Mouse (Mus musculus) kidney, embryonic 15.5 days (tissue): ENCODE results near the gene Fam107b. TPM values are rescaled to one million over a fixed set of nuclear protein-coding genes. Genes with fewer than 3 reads are reported as not detected.

Experiments
- ATAC-seq: fragments of 200-750 bp; cut with Nextera tagmentation; replicated peaks from 2 replicates; pipeline ENCODE4 v1.8.0; 2017; ENCODE audit warnings: moderate TSS enrichment; ENCODE audit not compliant: low FRiP score
- H3K27ac ChIP-seq: fragments of 300-500 bp; sonication (generic); 2 replicates; pipeline ENCODE4 v1.5.1; 2015; ENCODE audit warnings: mild to moderate bottlenecking, inconsistent platforms
- H3K27me3 ChIP-seq: fragments of 300-500 bp; sonication (generic); 2 replicates; pipeline ENCODE4 v1.6.1; 2015; ENCODE audit warnings: inconsistent platforms
- H3K36me3 ChIP-seq: fragments of 300-500 bp; sonication (generic); 2 replicates; pipeline ENCODE4 v1.6.1; 2015; ENCODE audit warnings: inconsistent platforms
- H3K4me1 ChIP-seq: fragments of 300-500 bp; sonication (generic); 2 replicates; pipeline ENCODE4 v1.6.1; 2015; ENCODE audit warnings: inconsistent platforms
- H3K4me2 ChIP-seq: fragments of 300-500 bp; sonication (generic); 2 replicates; pipeline ENCODE4 v1.6.1; 2015; ENCODE audit warnings: moderate library complexity, mild to moderate bottlenecking, inconsistent platforms
- H3K4me3 ChIP-seq: fragments of 300-500 bp; sonication (generic); replicated peaks from 2 replicates; pipeline ENCODE4 v1.5.1; 2015; ENCODE audit warnings: mild to moderate bottlenecking, inconsistent platforms
- H3K9ac ChIP-seq: fragments of 300-500 bp; sonication (generic); 2 replicates; pipeline ENCODE4 v1.6.1; 2015; ENCODE audit warnings: mild to moderate bottlenecking, inconsistent platforms
- H3K9me3 ChIP-seq: fragments of 300-500 bp; sonication (generic); replicated peaks from 2 replicates; pipeline ENCODE4 v1.6.1; 2016; ENCODE audit warnings: inconsistent platforms
- WGBS: fragments of 180-500 bp; shearing (Covaris S2); methylation state at CpG from one replicate; pipeline ENCODE4 v1.1.7; 2015; ENCODE audit warnings: mixed read lengths; 5-methylcytosine and 5-hydroxymethylcytosine counted together
- polyA plus RNA-seq: library from polyadenylated mRNA; unstranded; fragments of >200 nt; fragmentation: Nextera tagmentation; extraction: Ambion mirVana; gene quantifications from 2 replicates; pipeline ENCODE4 v1.2.1, GENCODE M21; 2015

Fam107b gene
- polyA plus RNA-seq, 1 experiment from 2014 or later = 59.9 TPM

DNA sequence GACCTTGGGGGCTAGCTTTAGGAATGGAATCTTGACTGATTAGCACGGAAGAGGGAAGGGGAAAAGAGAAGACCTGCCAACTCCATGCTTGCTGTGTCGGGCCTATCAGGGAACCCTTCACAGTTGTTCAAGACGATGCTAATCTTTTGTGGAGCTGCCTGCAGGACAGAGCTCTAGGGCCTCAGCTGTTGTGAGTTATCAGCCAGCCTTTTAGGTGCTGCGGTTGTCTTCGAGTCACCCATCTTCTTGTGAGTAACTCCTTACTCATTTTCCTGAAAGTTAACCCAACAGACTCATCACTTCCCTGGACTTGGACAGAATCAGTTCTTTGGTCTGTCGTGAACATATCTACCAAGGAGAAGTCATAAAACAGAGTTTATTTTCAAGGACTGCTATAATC is 51.3 kb downstream of the Fam107b start:
- no peak overlapping the region for H3K4me2 ChIP-seq
- 0 out of 2 replicates have a peak, but pooled peaks cover 8% of the 10 kb centered on the region for H3K4me1 ChIP-seq
- no peaks in the 10 kb centered on the region for H3K36me3 ChIP-seq
- no peak overlapping the region for H3K4me3 ChIP-seq
- no peaks in the 10 kb centered on the region for H3K27me3 ChIP-seq
- 80% methylated on average over 6 of the region's 6 CpGs for WGBS
- H3K9me3 ChIP-seq = no peaks in the 10 kb centered on the region
- H3K27ac ChIP-seq = no peak overlapping the region
- ATAC-seq = no peak
- H3K9ac ChIP-seq = no peak overlapping the region

DNA sequence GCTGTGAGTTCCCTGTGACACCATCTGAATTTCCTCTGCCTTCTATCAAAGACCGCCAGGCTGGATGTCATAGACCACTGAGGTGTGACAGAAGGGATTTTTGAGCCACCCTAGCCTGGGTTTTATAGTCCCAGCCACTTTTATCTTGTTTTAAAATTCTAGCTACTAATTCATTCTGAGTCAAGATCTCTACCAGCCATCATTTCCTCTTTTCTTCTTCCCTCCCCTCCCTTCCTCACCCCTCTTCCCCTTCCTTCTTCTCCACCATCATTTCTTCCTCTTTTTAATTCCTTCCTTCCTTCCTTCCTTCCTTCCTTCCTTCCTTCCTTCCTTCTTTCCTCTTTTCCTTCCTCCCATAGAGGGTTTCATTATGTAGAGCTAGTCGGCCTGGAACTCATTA is 51.9 kb downstream of the Fam107b start:
- Histone ChIP-seq H3K9ac (no peak overlapping the region), H3K4me3 (no peak overlapping the region), H3K4me1 (0 out of 2 replicates have a peak, but pooled peaks cover 8% of the 10 kb centered on the region), H3K27me3 (no peaks in the 10 kb centered on the region), H3K27ac (no peak overlapping the region), H3K36me3 (no peaks in the 10 kb centered on the region), H3K4me2 (no peak overlapping the region), H3K9me3 (no peaks in the 10 kb centered on the region)
- WGBS = 73% methylated on average over 2 of the region's 2 CpGs
- no peak for ATAC-seq

DNA sequence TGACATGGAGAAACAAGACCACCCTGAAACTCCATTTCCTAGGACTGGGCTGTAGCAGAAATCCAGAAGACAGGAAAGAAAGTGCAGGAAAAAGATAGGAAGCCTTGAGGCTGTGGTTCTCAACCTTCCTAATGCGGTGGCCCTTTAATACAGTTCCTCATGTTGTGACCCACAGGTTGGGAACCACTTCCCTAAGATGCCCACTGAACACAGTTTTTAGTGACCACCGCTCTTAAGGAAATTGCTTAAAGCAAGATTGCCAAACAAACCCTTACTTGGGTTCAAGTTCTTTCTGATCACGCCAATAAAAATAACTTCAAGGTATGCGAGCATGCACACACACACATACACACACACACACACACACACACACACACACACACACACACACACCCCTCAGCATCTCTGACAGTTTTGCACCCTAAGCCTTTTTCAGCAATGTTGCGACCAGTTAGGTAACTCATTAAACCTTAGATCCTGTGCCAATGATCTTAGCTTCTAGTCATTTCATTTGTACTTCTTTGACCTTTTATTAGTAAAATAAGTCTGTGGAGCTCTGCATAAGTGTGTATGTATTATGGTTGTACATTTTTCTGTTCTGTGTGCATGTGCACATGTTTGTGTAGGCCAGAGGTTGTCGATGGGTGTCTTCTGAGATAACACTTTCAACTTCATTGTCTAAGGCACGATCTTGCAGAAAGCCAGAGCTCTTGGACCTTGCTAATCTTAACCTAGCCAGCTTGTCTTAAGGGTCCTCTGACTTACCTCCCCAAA is 53.1 kb downstream of the Fam107b start:
- Histone ChIP-seq H3K4me2 (no peak overlapping the region), H3K27me3 (no peaks in the 10 kb centered on the region), H3K9me3 (no peaks in the 10 kb centered on the region), H3K9ac (no peak overlapping the region), H3K36me3 (no peaks in the 10 kb centered on the region), H3K4me1 (0 out of 2 replicates have a peak, but pooled peaks cover 4% of the 10 kb centered on the region), H3K27ac (peak overlapping the region; percentile 18; the same call in 1 of the 2 replicates), H3K4me3 (no peak overlapping the region)
- WGBS = 85% methylated on average over 7 of the region's 7 CpGs
- no peak for ATAC-seq

DNA sequence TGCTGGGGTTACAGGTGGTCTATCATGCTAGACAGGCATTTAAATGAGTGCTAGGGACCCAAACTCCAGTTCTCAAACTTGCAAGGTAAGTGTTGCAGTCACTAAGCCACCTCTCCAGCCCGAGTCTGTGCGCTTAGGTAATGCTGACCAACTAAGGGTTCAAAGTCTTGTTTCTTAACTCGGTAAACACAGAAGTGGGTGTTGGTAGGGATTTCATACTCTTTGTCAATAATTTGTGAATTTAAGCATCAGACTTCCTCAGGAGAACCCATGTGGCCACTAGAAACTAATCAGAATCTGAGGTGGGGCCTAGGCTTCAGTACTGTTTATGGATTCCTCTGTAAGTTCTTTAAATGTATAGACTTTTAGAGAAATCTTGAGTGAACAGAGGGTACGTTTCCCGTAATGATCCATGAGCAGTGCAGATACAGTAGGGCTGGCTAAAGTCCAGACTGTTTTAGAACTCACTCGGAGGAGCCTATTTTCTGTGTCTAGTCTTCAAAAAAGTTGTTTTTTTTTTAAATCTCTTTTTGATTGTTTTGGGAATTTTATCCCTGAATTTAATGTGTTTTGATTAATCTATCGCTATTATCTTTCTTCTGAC is 53.8 kb downstream of the Fam107b start:
- no peak overlapping the region for H3K4me3 ChIP-seq
- 86% methylated on average over 7 of the region's 7 CpGs for WGBS
- no peaks in the 10 kb centered on the region for H3K36me3 ChIP-seq
- ATAC-seq = no peak
- H3K9ac ChIP-seq = no peak overlapping the region
- no peaks in the 10 kb centered on the region for H3K27me3 ChIP-seq
- H3K4me1 ChIP-seq = 0 out of 2 replicates have a peak, but pooled peaks cover 4% of the 10 kb centered on the region
- no peak overlapping the region for H3K4me2 ChIP-seq
- peak overlapping the region; percentile 18; the same call in 1 of the 2 replicates for H3K27ac ChIP-seq
- no peaks in the 10 kb centered on the region for H3K9me3 ChIP-seq

DNA sequence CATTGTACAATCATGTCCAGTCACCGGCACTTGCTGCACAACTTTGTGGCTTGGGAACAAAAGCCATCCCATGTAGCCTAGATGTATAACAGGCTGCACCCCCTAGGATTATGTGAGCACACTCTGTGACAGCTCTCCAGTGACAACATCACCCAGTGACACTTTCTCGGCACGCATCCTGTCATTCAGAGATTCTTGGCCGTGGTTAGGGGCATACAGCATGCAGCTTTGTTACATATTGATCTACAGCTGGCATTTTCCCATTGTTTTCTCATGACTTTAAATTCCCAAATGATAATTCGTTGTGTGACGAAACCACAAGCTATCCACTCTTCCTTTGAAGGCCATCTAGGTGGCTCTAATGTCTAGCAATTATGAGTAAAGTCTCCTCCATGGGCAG is 58.8 kb downstream of the Fam107b start:
- H3K36me3 ChIP-seq = no peaks in the 10 kb centered on the region
- no peak for ATAC-seq
- H3K27me3 ChIP-seq = no peaks in the 10 kb centered on the region
- no peak overlapping the region for H3K4me2 ChIP-seq
- whole genome bisulfite sequencing = 91% methylated on average over 6 of the region's 6 CpGs
- no peaks in the 10 kb centered on the region for H3K4me1 ChIP-seq
- H3K27ac ChIP-seq = no peak overlapping the region
- no peaks in the 10 kb centered on the region for H3K9me3 ChIP-seq
- H3K4me3 ChIP-seq = no peak overlapping the region
- H3K9ac ChIP-seq = no peak overlapping the region

DNA sequence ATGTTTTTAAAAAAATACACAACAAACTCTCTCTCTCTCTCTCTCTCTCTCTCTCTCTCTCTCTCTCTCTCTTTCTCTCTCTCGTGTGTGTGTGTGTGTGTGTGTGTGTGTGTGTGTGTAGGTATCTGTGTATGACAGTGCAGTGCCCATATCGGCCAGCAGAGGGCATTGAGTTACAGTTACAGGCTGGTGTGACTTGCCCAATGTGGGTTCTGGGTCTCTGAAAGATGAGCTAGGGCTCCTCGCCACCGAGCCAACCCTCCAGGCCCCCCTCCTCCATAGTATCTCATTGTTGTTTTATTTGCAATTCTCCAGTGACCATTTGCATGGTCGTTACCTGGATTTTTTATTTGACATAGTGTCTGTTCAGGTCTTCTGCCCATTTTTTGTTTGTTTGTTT is 59.5 kb downstream of the Fam107b start:
- Histone ChIP-seq H3K4me1 (no peaks in the 10 kb centered on the region), H3K9me3 (no peaks in the 10 kb centered on the region), H3K36me3 (no peaks in the 10 kb centered on the region), H3K4me2 (no peak overlapping the region), H3K27me3 (no peaks in the 10 kb centered on the region), H3K4me3 (no peak overlapping the region), H3K9ac (no peak overlapping the region), H3K27ac (no peak overlapping the region)
- ATAC-seq = no peak
- 86% methylated on average over 5 of the region's 5 CpGs for WGBS

DNA sequence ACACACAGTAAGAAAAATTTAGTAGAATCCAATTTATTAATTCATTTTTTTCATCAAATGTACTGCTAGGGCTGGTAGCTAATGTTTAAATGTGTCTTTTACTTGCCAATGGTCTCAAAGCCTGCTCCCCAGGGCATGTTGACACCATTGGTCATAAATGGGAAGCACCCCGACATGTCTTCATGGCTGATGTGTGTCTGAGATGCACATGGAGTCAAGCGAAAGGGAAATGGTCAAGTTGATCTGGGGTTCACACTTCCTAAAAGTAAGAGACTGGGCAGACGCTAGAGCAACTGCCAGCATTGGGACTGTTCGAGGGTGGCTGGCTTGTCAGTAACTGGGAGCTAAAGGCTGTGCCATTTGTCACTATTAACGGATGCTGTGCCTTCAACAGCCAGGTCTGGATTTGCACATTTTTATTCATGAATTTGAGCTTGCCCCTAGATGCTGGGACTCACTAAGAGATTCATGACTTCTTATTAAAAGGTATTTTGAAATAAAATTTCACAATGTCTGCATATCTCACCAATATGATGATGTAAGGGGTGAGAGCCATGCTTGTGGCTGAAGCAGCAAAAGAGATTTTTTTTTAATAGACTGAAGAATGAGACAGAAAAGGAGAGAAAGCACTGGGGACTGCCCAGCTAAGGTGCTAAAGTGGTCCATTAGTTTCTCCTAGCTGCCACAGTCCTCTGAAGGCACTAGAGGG is 60.6 kb downstream of the Fam107b start:
- H3K27ac ChIP-seq = no peak overlapping the region
- no peak overlapping the region for H3K4me3 ChIP-seq
- H3K36me3 ChIP-seq = no peaks in the 10 kb centered on the region
- H3K9ac ChIP-seq = no peak overlapping the region
- no peaks in the 10 kb centered on the region for H3K27me3 ChIP-seq
- no peaks in the 10 kb centered on the region for H3K4me1 ChIP-seq
- no peak for ATAC-seq
- H3K9me3 ChIP-seq = no peaks in the 10 kb centered on the region
- WGBS = 78% methylated on average over 5 of the region's 5 CpGs
- H3K4me2 ChIP-seq = no peak overlapping the region

DNA sequence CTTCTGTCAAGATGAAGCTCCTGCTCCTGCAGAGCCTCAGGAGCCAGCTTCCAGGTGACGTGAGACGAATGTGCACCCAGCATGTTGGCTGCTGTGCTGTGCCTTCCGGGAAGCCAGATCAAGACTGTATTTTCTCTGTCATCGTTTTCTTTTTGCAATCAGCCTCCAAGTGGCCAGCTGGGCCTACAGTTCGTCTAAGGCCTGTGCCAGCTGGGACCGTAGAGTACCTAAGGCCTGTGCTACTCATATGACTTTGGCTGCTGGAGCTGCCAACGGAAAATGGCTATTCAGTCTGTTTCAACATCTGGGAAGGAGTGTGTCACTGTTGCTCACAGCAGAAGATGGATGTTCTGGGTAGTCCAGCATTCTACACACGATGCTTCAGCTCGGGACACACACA is 62.8 kb downstream of the Fam107b start:
- WGBS = 80% methylated on average over 9 of the region's 9 CpGs
- Histone ChIP-seq H3K27me3 (no peaks in the 10 kb centered on the region), H3K9me3 (no peaks in the 10 kb centered on the region), H3K4me3 (no peak overlapping the region), H3K9ac (no peak overlapping the region), H3K4me2 (no peak overlapping the region), H3K27ac (no peak overlapping the region), H3K4me1 (no peaks in the 10 kb centered on the region), H3K36me3 (no peaks in the 10 kb centered on the region)
- ATAC-seq = no peak

DNA sequence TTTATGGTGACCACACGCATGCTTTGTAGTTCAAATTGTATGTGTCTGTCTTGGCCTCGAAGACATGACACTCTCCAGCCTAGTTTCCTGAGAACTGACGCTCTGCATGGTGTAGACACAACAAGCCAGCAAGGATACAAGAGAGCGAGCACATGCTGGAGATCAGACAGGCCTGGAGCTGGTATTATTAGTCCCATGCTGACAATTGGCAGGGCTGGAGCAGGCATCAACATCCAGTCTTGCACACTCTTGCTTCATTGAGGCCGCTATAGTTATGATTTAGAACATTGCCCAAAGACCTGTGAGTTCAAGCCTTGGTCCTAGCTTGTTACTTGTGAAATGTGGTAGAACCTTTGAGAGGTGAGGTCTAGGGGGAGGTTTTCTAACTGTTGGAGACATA is 66.5 kb downstream of the Fam107b start:
- H3K27me3 ChIP-seq = no peaks in the 10 kb centered on the region
- no peak overlapping the region for H3K4me2 ChIP-seq
- H3K36me3 ChIP-seq = no peaks in the 10 kb centered on the region
- no peaks in the 10 kb centered on the region for H3K9me3 ChIP-seq
- H3K4me1 ChIP-seq = no peaks in the 10 kb centered on the region
- ATAC-seq = no peak
- no peak overlapping the region for H3K27ac ChIP-seq
- H3K9ac ChIP-seq = no peak overlapping the region
- 87% methylated on average over 5 of the region's 5 CpGs for whole genome bisulfite sequencing
- H3K4me3 ChIP-seq = no peak overlapping the region

DNA sequence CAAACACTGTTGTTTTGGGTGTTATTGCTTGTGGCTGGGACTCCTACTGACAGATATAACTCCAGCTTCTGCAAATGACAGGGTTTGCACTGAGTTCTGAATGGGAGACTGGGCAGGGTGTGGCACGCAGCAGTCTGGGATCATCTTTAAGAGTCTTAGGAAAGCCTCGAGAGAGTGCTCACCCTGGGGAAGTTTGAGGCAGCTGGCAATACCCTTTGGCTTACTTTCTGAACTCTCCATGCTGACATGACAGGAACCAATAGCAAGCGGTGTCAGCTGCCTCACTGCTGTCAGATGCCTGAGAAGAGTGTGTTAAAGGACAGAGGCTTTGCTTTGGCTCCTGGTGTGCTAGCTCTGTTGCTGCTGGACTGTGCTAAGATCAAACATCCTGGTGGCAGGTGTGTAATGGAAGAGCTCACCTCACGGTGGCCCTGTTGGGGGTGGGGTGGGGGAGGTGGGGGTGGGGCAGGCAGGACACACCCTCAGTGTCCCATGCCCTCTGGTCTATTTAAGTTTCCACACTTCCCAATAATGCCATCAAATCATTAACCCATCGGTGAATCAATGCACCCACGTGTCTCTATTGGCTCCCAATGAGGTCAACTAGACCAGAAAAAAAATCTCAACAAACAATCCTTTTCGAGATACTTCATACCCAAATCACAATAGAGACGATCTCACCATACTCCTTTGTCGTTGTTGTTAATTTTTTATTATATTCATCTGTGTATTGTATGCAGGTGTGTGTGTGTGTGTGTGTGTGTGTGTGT is 70.9 kb downstream of the Fam107b start:
- no peak for ATAC-seq
- no peak overlapping the region for H3K9ac ChIP-seq
- H3K27me3 ChIP-seq = no peaks in the 10 kb centered on the region
- WGBS = 76% methylated on average over 9 of the region's 9 CpGs
- no peak overlapping the region for H3K4me3 ChIP-seq
- no peaks in the 10 kb centered on the region for H3K4me1 ChIP-seq
- H3K36me3 ChIP-seq = no peaks in the 10 kb centered on the region
- H3K9me3 ChIP-seq = no peaks in the 10 kb centered on the region
- no peak overlapping the region for H3K27ac ChIP-seq
- no peak overlapping the region for H3K4me2 ChIP-seq

DNA sequence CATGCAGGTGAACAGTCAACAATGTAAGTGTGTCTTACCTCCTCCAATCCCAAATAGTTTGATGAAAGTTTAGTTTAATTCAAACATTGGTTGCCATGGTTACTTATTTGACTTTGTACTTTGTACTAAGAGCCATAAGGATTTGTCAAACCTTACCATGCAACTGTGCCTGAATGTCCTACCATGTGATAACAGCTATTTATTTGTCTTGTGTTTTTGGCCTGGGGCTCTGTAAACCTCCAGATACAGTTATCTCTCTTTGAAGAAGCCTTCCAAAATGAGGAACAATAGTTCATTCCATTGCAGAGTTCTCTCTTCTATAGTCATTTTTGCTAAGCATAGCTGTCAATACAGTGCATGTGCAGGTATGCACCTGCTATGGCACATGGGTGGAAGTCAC is 72.7 kb downstream of the Fam107b start:
- H3K27me3 ChIP-seq = no peaks in the 10 kb centered on the region
- no peak overlapping the region for H3K9ac ChIP-seq
- H3K9me3 ChIP-seq = no peaks in the 10 kb centered on the region
- H3K4me1 ChIP-seq = no peaks in the 10 kb centered on the region
- H3K4me3 ChIP-seq = no peak overlapping the region
- H3K27ac ChIP-seq = no peak overlapping the region
- no peak overlapping the region for H3K4me2 ChIP-seq
- no peak for ATAC-seq
- H3K36me3 ChIP-seq = no peaks in the 10 kb centered on the region

DNA sequence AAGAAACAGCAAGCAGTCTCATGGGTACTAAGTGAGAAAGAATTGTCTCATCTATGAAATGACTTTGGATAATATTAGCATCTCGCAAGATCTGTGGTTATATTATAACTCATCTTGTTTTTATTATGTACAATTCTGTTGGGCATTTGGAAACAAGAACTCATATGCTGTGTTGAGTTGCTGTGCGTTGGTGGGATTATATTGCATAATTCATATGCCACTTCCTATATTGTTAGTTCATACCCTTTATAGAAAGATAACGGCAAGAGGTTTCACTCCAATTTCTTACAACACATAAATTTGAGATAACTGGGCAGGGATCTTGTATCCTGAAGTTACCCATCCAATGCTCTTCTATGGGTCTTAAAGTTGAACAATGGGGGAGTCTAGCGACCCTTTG is 75.5 kb downstream of the Fam107b start:
- no peak for ATAC-seq
- no peaks in the 10 kb centered on the region for H3K36me3 ChIP-seq
- H3K4me1 ChIP-seq = no peaks in the 10 kb centered on the region
- no peaks in the 10 kb centered on the region for H3K9me3 ChIP-seq
- no peak overlapping the region for H3K27ac ChIP-seq
- WGBS = 94% methylated on average over 4 of the region's 4 CpGs
- no peak overlapping the region for H3K9ac ChIP-seq
- no peak overlapping the region for H3K4me3 ChIP-seq
- no peaks in the 10 kb centered on the region for H3K27me3 ChIP-seq
- H3K4me2 ChIP-seq = no peak overlapping the region
